Mouse (Mus musculus) liver, adult 10 weeks (tissue): ENCODE data around the gene Nat8f2. TPM values are rescaled to one million over a fixed set of nuclear protein-coding genes. Genes with fewer than 3 reads are reported as not detected.

Source experiments
- polyA plus RNA-seq: library from polyadenylated mRNA; stranded (reverse); fragments of 350-450 nt; fragmentation: Illumina TruSeq; extraction: RNeasy Lipid Tissue Mini Kit (QIAGEN cat#74804); gene quantifications from one replicate; pipeline ENCODE4 v1.2.3, GENCODE M21; 2014; ENCODE audit warnings: low read depth, low replicate concordance

Gene Nat8f2
- polyA plus RNA-seq, result 716 TPM

GRCm38 (mm10) chr6:85869006-85869405, at the start of gene Nat8f2:
Gene Nat8f2 (minus strand): TSS chr6:85869158.

GRCm38 (mm10) chr6:85915539-85916513, 46.9 kb upstream of the Nat8f2 start, which contains the start of gene Nat8f1:
Gene Nat8f1 (minus strand): TSS chr6:85915687.

GRCm38 (mm10) chr6:85911587-85911986, 42.6 kb upstream of the Nat8f2 start, which contains the start of gene Tprkb:
Gene Tprkb (plus strand): TSS chr6:85911865.

GRCm38 (mm10) chr6:85904642-85905061, 35.7 kb upstream of the Nat8f2 start, which contains the start of gene Nat8f4:
Gene Nat8f4 (minus strand): TSS chr6:85904884.

GRCm38 (mm10) chr6:85831796-85832321, 37.1 kb downstream of the Nat8f2 start, which contains the start of gene Nat8:
Gene Nat8 (minus strand): TSS chr6:85832082.

GRCm38 (mm10) chr6:85820837-85821236, 48.1 kb downstream of the Nat8f2 start, which contains the start of the genes Nat8f6 and Nat8f5:
Gene Nat8f6 (minus strand): TSS chr6:85820954.
Gene Nat8f5 (minus strand): TSS chr6:85820972.

Other genes starting within 250 kb of the Nat8f2 start
- 0.37 TPM for gene Nat8f7, start 156.0 kb downstream of the Nat8f2 start, polyA plus RNA-seq
- gene Nat8f3, start 103.4 kb downstream of the Nat8f2 start, polyA plus RNA-seq, result 1.2 TPM
- gene Nat8f6, start 48.2 kb downstream of the Nat8f2 start, polyA plus RNA-seq, result not detected
- gene Nat8f5, start 48.2 kb downstream of the Nat8f2 start, polyA plus RNA-seq, result 0.85 TPM
- 0.37 TPM for gene Nat8, start 37.1 kb downstream of the Nat8f2 start, polyA plus RNA-seq
- gene Nat8f4, start 35.7 kb upstream of the Nat8f2 start, polyA plus RNA-seq, result 5.4 TPM
- 362 TPM for gene Tprkb, start 42.7 kb upstream of the Nat8f2 start, polyA plus RNA-seq
- 92.9 TPM for gene Nat8f1, start 46.5 kb upstream of the Nat8f2 start, polyA plus RNA-seq
- gene Dusp11, start 92.5 kb upstream of the Nat8f2 start, polyA plus RNA-seq, result 90.8 TPM
- not detected for gene Figla, start 147.0 kb upstream of the Nat8f2 start, polyA plus RNA-seq
- gene Add2, start 159.5 kb upstream of the Nat8f2 start, polyA plus RNA-seq, result not detected